Mouse (Mus musculus): ENCODE data around the gene Dgkh. TPM values are rescaled to one million over a fixed set of nuclear protein-coding genes. Genes with fewer than 3 reads are reported as not detected.

Dgkh gene
- 0.20 and 0.26 TPM in 2 replicates for polyA plus RNA-seq (2015; fragmentation: Nextera tagmentation; extraction: Ambion mirVana)

DNA sequence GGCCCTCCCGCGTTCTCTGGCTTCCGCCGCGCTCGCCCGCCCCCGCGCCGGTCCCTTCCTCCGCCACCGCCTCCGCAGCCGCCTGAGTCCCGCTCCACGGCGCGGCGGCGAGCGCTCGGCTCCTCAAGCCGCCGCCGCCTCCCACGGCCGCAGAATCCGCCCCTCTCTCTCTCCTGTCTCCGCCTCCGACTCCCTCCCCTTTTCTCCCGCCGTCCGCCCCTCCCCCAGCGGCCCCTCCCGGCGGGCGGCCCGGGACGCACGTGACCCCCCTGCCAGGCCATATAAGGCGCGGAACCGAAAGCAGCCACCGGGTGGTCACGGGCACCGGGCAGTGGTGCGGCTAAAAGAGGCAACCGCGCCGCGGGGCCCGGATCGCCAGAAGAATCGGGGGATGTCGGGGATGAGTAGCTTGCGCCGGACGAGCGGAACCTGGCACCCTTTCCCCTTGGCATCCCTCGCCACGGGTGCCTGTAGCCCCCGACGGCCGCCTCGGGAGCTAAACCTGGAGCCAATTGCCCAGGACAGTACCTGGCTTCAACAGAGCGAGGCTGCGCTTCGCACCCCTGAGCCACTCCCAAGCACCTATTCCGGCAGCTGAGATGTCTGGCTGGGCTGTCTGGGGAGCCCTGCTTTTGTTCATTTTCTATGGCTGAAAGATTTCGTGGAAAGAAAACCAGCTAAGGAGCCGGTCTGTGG, at the start of gene Dgkh:
Dgkh (minus strand) TSS at position 160 of the 696 bp plus-strand sequence.
- H3K27ac ChIP-seq (ENCODE audit: low read length), result no peak within 1 kb of the TSS
- H3K27me3 ChIP-seq (ENCODE audit: control insufficient read depth, insufficient read depth, low read depth, low read length), result peaks cover 45% of the 10 kb centered on the region
- peak within 1 kb of the TSS; percentile 43 for H3K9ac ChIP-seq (ENCODE audit: low read depth, low read length)
- no peaks in the 10 kb centered on the region for H3K36me3 ChIP-seq (ENCODE audit: control insufficient read depth, insufficient read depth)
- peak; percentile 81 for ATAC-seq (ENCODE audit: low read depth)
- no peaks in the 10 kb centered on the region; the same call in 1 of the 2 replicates for H3K4me1 ChIP-seq (ENCODE audit: control insufficient read depth, low read depth, low read length)
- peak within 1 kb of the TSS; percentile 65 for H3K4me3 ChIP-seq (ENCODE audit: low read depth, low read length)
- H3K4me2 ChIP-seq (ENCODE audit: low read depth, low read length), result peak within 1 kb of the TSS; percentile 80
- WGBS (ENCODE audit: insufficient replicate concordance), result 1% methylated on average over 46 of the region's 71 CpGs
- no peaks in the 10 kb centered on the region for H3K9me3 ChIP-seq (replicated peaks; ENCODE audit: control insufficient read depth, low read length)

GRCm38 (mm10) chr14:78777215-78777614, 44.6 kb upstream of the Dgkh start:
- Histone ChIP-seq H3K4me3 (ENCODE audit: low read depth, low read length) (no peak overlapping the region), H3K27me3 (ENCODE audit: control insufficient read depth, insufficient read depth, low read depth, low read length) (no peaks in the 10 kb centered on the region), H3K9ac (ENCODE audit: low read depth, low read length) (no peak overlapping the region), H3K4me2 (ENCODE audit: low read depth, low read length) (no peak overlapping the region), H3K36me3 (ENCODE audit: control insufficient read depth, insufficient read depth) (no peaks in the 10 kb centered on the region), H3K9me3 (replicated peaks; ENCODE audit: control insufficient read depth, low read length) (no peaks in the 10 kb centered on the region), H3K27ac (ENCODE audit: low read length) (no peak overlapping the region), H3K4me1 (ENCODE audit: control insufficient read depth, low read depth, low read length) (no peaks in the 10 kb centered on the region)
- no peak for ATAC-seq (ENCODE audit: low read depth)
- 75% methylated on average over 18 of the region's 18 CpGs for WGBS (ENCODE audit: insufficient replicate concordance)

- no peak overlapping the region for H3K4me2 ChIP-seq (ENCODE audit: low read depth, low read length)
- H3K27ac ChIP-seq (ENCODE audit: low read length), result no peak overlapping the region
- no peaks in the 10 kb centered on the region for H3K4me1 ChIP-seq (ENCODE audit: control insufficient read depth, low read depth, low read length)
- H3K9ac ChIP-seq (ENCODE audit: low read depth, low read length), result no peak overlapping the region
- H3K36me3 ChIP-seq (ENCODE audit: control insufficient read depth, insufficient read depth), result no peaks in the 10 kb centered on the region
- H3K4me3 ChIP-seq (ENCODE audit: low read depth, low read length), result no peak overlapping the region
- no peaks in the 10 kb centered on the region for H3K9me3 ChIP-seq (replicated peaks; ENCODE audit: control insufficient read depth, low read length)
- H3K27me3 ChIP-seq (ENCODE audit: control insufficient read depth, insufficient read depth, low read depth, low read length), result no peaks in the 10 kb centered on the region
- 51% methylated on average over 8 of the region's 8 CpGs for WGBS (ENCODE audit: insufficient replicate concordance)
- no peak for ATAC-seq (ENCODE audit: low read depth)
These were observed 44.1 kb upstream of the Dgkh start for GRCm38 (mm10) chr14:78776659-78777058.

DNA sequence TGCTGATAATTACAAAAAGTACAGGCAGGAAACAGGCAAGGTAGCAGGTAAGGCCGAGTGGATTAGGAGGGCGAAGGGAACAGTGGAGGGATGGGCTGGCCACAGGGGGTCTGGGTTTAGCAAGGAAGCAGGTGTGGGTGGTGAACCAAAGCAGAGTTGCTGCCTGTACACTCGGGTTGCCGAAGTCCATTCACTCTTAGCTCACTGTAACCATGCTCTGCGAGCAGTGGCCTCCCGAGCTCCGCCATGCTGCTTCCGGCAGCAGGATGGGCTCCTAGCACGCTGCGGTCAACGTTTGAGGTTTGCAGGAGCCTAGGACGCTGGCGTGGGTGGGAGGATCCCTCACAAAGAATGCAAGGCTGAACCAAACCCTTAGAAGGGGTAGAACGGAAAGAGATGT, 43.1 kb upstream of the Dgkh start:
- H3K9ac ChIP-seq (ENCODE audit: low read depth, low read length), result no peak overlapping the region
- no peaks in the 10 kb centered on the region for H3K36me3 ChIP-seq (ENCODE audit: control insufficient read depth, insufficient read depth)
- H3K4me2 ChIP-seq (ENCODE audit: low read depth, low read length), result no peak overlapping the region
- H3K4me1 ChIP-seq (ENCODE audit: control insufficient read depth, low read depth, low read length), result no peaks in the 10 kb centered on the region
- no peak overlapping the region for H3K27ac ChIP-seq (ENCODE audit: low read length)
- WGBS (ENCODE audit: insufficient replicate concordance), result 59% methylated on average over 14 of the region's 14 CpGs
- no peaks in the 10 kb centered on the region for H3K9me3 ChIP-seq (replicated peaks; ENCODE audit: control insufficient read depth, low read length)
- no peak for ATAC-seq (ENCODE audit: low read depth)
- no peaks in the 10 kb centered on the region for H3K27me3 ChIP-seq (ENCODE audit: control insufficient read depth, insufficient read depth, low read depth, low read length)
- H3K4me3 ChIP-seq (ENCODE audit: low read depth, low read length), result no peak overlapping the region

- WGBS (ENCODE audit: insufficient replicate concordance), result 45% methylated on average over 6 of the region's 6 CpGs
These were observed 42.6 kb upstream of the Dgkh start for GRCm38 (mm10) chr14:78775226-78775625.

GRCm38 (mm10) chr14:78770457-78770856, 37.9 kb upstream of the Dgkh start:
- H3K9me3 ChIP-seq (replicated peaks; ENCODE audit: control insufficient read depth, low read length), result no peaks in the 10 kb centered on the region
- 28% methylated on average over 3 of the region's 3 CpGs for WGBS (ENCODE audit: insufficient replicate concordance)
- no peak for ATAC-seq (ENCODE audit: low read depth)

More at GRCm38 (mm10) chr14:78775226-78775625, 42.6 kb upstream of the Dgkh start:
- Histone ChIP-seq H3K27me3 (ENCODE audit: control insufficient read depth, insufficient read depth, low read depth, low read length) (no peaks in the 10 kb centered on the region), H3K9ac (ENCODE audit: low read depth, low read length) (no peak overlapping the region), H3K4me3 (ENCODE audit: low read depth, low read length) (no peak overlapping the region), H3K4me2 (ENCODE audit: low read depth, low read length) (no peak overlapping the region), H3K27ac (ENCODE audit: low read length) (no peak overlapping the region), H3K36me3 (ENCODE audit: control insufficient read depth, insufficient read depth) (no peaks in the 10 kb centered on the region), H3K4me1 (ENCODE audit: control insufficient read depth, low read depth, low read length) (no peaks in the 10 kb centered on the region), H3K9me3 (replicated peaks; ENCODE audit: control insufficient read depth, low read length) (no peaks in the 10 kb centered on the region)
- ATAC-seq (ENCODE audit: low read depth), result no peak

DNA sequence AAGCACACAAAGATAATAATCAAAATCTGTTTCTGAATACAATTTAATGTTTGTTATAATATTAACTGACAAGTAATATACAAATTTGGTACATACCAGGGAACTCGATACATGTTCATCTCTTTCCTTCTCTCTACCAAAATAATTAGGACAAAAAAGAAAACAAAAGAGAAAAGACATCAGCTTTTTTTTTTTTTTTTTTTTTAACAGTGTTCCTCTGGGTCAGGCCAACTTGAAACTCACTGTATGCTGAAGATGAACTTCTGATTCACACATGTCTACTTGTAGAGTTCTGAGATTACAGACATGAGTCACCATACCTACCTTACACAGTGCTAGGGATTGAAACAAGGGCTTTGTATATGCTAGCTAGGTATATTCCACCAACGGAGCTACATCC, 28.5 kb upstream of the Dgkh start:
- Histone ChIP-seq H3K27ac (ENCODE audit: low read length) (no peak overlapping the region), H3K36me3 (ENCODE audit: control insufficient read depth, insufficient read depth) (no peaks in the 10 kb centered on the region), H3K9ac (ENCODE audit: low read depth, low read length) (no peak overlapping the region), H3K4me3 (ENCODE audit: low read depth, low read length) (no peak overlapping the region), H3K9me3 (replicated peaks; ENCODE audit: control insufficient read depth, low read length) (no peaks in the 10 kb centered on the region), H3K4me2 (ENCODE audit: low read depth, low read length) (no peak overlapping the region), H3K4me1 (ENCODE audit: control insufficient read depth, low read depth, low read length) (no peaks in the 10 kb centered on the region), H3K27me3 (ENCODE audit: control insufficient read depth, insufficient read depth, low read depth, low read length) (no peaks in the 10 kb centered on the region)
- ATAC-seq (ENCODE audit: low read depth), result no peak
- WGBS (ENCODE audit: insufficient replicate concordance), result 72% methylated on average over 2 of the region's 2 CpGs

More at GRCm38 (mm10) chr14:78770457-78770856, 37.9 kb upstream of the Dgkh start:
- Histone ChIP-seq H3K27ac (ENCODE audit: low read length) (no peak overlapping the region), H3K4me2 (ENCODE audit: low read depth, low read length) (no peak overlapping the region), H3K9ac (ENCODE audit: low read depth, low read length) (no peak overlapping the region), H3K4me3 (ENCODE audit: low read depth, low read length) (no peak overlapping the region), H3K36me3 (ENCODE audit: control insufficient read depth, insufficient read depth) (no peaks in the 10 kb centered on the region), H3K4me1 (ENCODE audit: control insufficient read depth, low read depth, low read length) (no peaks in the 10 kb centered on the region), H3K27me3 (ENCODE audit: control insufficient read depth, insufficient read depth, low read depth, low read length) (no peaks in the 10 kb centered on the region)

- H3K27me3 ChIP-seq (ENCODE audit: control insufficient read depth, insufficient read depth, low read depth, low read length), result no peaks in the 10 kb centered on the region
- H3K9me3 ChIP-seq (replicated peaks; ENCODE audit: control insufficient read depth, low read length), result no peaks in the 10 kb centered on the region
- H3K4me3 ChIP-seq (ENCODE audit: low read depth, low read length), result no peak overlapping the region
- H3K4me1 ChIP-seq (ENCODE audit: control insufficient read depth, low read depth, low read length), result no peaks in the 10 kb centered on the region
- H3K4me2 ChIP-seq (ENCODE audit: low read depth, low read length), result no peak overlapping the region
- H3K9ac ChIP-seq (ENCODE audit: low read depth, low read length), result no peak overlapping the region
- no peak for ATAC-seq (ENCODE audit: low read depth)
- H3K36me3 ChIP-seq (ENCODE audit: control insufficient read depth, insufficient read depth), result no peaks in the 10 kb centered on the region
- H3K27ac ChIP-seq (ENCODE audit: low read length), result no peak overlapping the region
- 63% methylated on average over 3 of the region's 3 CpGs for WGBS (ENCODE audit: insufficient replicate concordance)
These were observed 26.9 kb upstream of the Dgkh start for GRCm38 (mm10) chr14:78759491-78759890.

DNA sequence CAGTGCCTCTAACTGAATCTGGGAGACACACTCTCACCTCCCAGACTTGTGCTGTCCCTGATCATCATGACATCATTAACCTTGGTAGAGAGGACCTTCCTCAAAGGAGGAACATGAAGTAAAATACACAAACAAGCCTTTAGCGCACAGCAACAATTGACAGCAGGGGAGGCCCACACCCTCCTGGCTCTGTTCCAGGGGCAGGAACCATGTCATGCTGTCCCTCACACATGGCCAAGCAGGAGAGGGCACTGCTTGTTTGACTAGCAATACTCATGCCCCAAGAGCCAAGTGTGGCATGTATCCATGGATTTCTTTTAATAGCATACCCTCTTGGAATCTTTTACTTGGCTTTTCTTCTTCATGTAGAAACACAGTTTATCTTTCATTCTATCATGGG, 22.7 kb upstream of the Dgkh start:
- ATAC-seq (ENCODE audit: low read depth), result no peak
- 54% methylated on average over 1 of the region's 1 CpGs for WGBS (ENCODE audit: insufficient replicate concordance)

More for the DNA sequence above, 22.7 kb upstream of the Dgkh start:
- H3K27ac ChIP-seq (ENCODE audit: low read length), result no peak overlapping the region
- no peaks in the 10 kb centered on the region for H3K9me3 ChIP-seq (replicated peaks; ENCODE audit: control insufficient read depth, low read length)
- no peak overlapping the region for H3K9ac ChIP-seq (ENCODE audit: low read depth, low read length)
- H3K4me2 ChIP-seq (ENCODE audit: low read depth, low read length), result no peak overlapping the region
- H3K4me1 ChIP-seq (ENCODE audit: control insufficient read depth, low read depth, low read length), result no peaks in the 10 kb centered on the region
- no peaks in the 10 kb centered on the region for H3K27me3 ChIP-seq (ENCODE audit: control insufficient read depth, insufficient read depth, low read depth, low read length)
- no peaks in the 10 kb centered on the region for H3K36me3 ChIP-seq (ENCODE audit: control insufficient read depth, insufficient read depth)
- no peak overlapping the region for H3K4me3 ChIP-seq (ENCODE audit: low read depth, low read length)

Measured in liver, embryonic 16.5 days (tissue).